In genomic region chr17:81055522-81055921, GRCm38 (mm10) we compare ENCODE assay signal across 28 mouse cellular contexts. TPM values are rescaled to one million over a fixed set of nuclear protein-coding genes. Genes with fewer than 3 reads are reported as not detected.
"Had no signal": no experiment of that assay in that cellular context is flagged by ENCODE, and none has a peak within 500 bp of the region (broad histone marks: within the 10 kb centered on the region; RNA-seq: fewer than 3 reads in every experiment).

No protein-coding gene starts in this region.

- H3K27me3 ChIP-seq: embryonic facial prominence, embryonic 12.5 days; embryonic facial prominence, embryonic 13.5 days; embryonic facial prominence, embryonic 15.5 days; forebrain, embryonic 12.5 days; forebrain, embryonic 13.5 days; forebrain, embryonic 15.5 days had no signal

- H3K4me2 ChIP-seq: embryonic facial prominence, embryonic 12.5 days; embryonic facial prominence, embryonic 13.5 days; embryonic facial prominence, embryonic 15.5 days; forebrain, embryonic 12.5 days; forebrain, embryonic 13.5 days; forebrain, embryonic 15.5 days had no signal

- H3K9me3 ChIP-seq: embryonic facial prominence, embryonic 10.5 days; embryonic facial prominence, embryonic 12.5 days; embryonic facial prominence, embryonic 13.5 days; embryonic facial prominence, embryonic 15.5 days; forebrain, embryonic 10.5 days; forebrain, embryonic 12.5 days; forebrain, embryonic 13.5 days; forebrain, embryonic 15.5 days had no signal

- H3K4me3 ChIP-seq: embryonic facial prominence, embryonic 10.5 days; embryonic facial prominence, embryonic 12.5 days; embryonic facial prominence, embryonic 13.5 days; embryonic facial prominence, embryonic 15.5 days; erythroblast, embryonic 14.5 days; forebrain, embryonic 10.5 days; forebrain, embryonic 12.5 days; forebrain, embryonic 13.5 days; forebrain, embryonic 15.5 days; gastrocnemius, adult 2 months; heart, adult 2 months had no signal

- DNase-seq: cerebellum, adult 2 months; cerebellum, adult 8-10 months; cerebellum, adult 9-10 months; cerebellum, adult 9-11 months; cerebellum, postnatal 10 days; cerebellum, postnatal 14 days; cerebellum, postnatal 25 days; cerebellum, postnatal 36 days; embryo, embryonic 11 days; forebrain, postnatal 0 days; gastrocnemius, adult 2 months; gastrocnemius, postnatal 10 days; gastrocnemius, postnatal 14 days; gastrocnemius, postnatal 25 days; gastrocnemius, postnatal 36 days; heart, adult 18-20 months; heart, adult 2 months had no signal

- H3K27ac ChIP-seq: embryonic facial prominence, embryonic 10.5 days; embryonic facial prominence, embryonic 12.5 days; embryonic facial prominence, embryonic 13.5 days; embryonic facial prominence, embryonic 15.5 days; forebrain, embryonic 10.5 days; forebrain, embryonic 12.5 days; forebrain, embryonic 13.5 days; forebrain, embryonic 15.5 days; gastrocnemius, adult 2 months; heart, adult 2 months had no signal

- H3K4me1 ChIP-seq: embryonic facial prominence, embryonic 10.5 days; embryonic facial prominence, embryonic 12.5 days; embryonic facial prominence, embryonic 13.5 days; embryonic facial prominence, embryonic 15.5 days; forebrain, embryonic 10.5 days; forebrain, embryonic 12.5 days; forebrain, embryonic 13.5 days; forebrain, embryonic 15.5 days had no signal

- ATAC-seq: forebrain, embryonic 13.5 days; forebrain, embryonic 14.5 days; forebrain, embryonic 15.5 days; forebrain, embryonic 16.5 days; forebrain, postnatal 0 days had no signal

- H3K9ac ChIP-seq: embryonic facial prominence, embryonic 12.5 days; embryonic facial prominence, embryonic 13.5 days; embryonic facial prominence, embryonic 15.5 days; forebrain, embryonic 12.5 days; forebrain, embryonic 13.5 days; forebrain, embryonic 15.5 days; forebrain, postnatal 0 days had no signal

RNA-seq across cellular contexts. Expression of gene Thumpd2, which starts 9.4 kb away (rescaled TPM):
- polyA plus RNA-seq: erythroblast, embryonic 14.5 days had no signal
